Mouse (Mus musculus): ENCODE data around the gene Stx1a. TPM values are rescaled to one million over a fixed set of nuclear protein-coding genes. Genes with fewer than 3 reads are reported as not detected.

Stx1a gene
- total RNA-seq, 2 experiments from 2014 or later = 340 to 404 TPM

DNA sequence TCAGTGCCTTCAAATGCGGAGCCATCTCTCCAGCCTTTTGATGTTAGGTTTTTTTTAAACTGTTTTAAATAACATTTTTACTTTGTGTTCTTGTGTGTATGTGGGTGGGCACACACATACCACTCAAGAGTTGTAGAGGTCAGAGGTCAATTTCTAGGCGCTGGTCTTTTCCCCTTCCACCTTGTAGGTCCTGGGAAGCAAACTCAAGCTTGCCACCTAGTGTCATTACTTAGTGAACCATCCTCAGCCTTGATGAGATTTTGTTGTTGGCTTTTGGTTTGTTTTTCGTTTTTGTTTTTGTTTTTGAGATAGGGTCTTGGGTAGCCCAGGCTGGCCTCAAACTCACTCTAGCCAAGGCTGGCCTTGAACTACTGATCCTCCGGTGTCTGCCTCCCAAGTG lies 52.4 kb downstream of the Stx1a start:
- DNase-seq (ENCODE audit: low spot score in 2 of 2) = no peak
- intact Hi-C loops (cut with DNase I) = loop anchor here (5.0 kb wide), 2 partner anchors 58 to 117 kb away; no protein-coding TSS in a partner anchor

DNA sequence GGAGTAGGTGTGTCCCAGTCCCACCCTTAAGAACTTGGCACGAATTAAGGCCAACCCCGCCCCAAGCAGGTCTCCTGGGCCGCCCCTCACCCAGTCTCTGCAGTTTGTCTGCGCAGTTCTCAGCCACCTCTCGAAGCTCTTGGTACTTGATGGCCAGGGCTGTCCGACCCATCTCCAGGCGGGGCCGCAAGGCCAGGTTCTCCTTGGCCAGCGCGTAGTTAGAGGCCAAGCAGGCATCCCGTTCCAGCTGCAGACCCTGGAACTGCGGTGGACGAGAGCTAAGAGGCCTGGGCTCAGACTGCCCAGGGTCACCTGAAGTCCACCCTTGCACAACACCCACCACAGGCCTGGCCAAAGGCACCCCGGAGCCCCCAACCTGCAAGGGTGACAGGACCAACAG lies 53.1 kb downstream of the Stx1a start:
- no peak for DNase-seq (ENCODE audit: low spot score in 2 of 2)
- intact Hi-C loops (cut with DNase I) = loop anchor here (5.0 kb wide), 2 partner anchors 59 to 116 kb away; no protein-coding TSS in a partner anchor

- intact Hi-C loops (cut with DNase I) = loop anchor here (5.0 kb wide), 2 partner anchors 60 to 115 kb away; no protein-coding TSS in a partner anchor
- peak in 1 of 2 experiments; percentile 45 for DNase-seq (ENCODE audit: low spot score in 2 of 2)
Observed at GRCm38 (mm10) chr5:135076931-135077505, 53.7 kb downstream of the Stx1a start.

DNA sequence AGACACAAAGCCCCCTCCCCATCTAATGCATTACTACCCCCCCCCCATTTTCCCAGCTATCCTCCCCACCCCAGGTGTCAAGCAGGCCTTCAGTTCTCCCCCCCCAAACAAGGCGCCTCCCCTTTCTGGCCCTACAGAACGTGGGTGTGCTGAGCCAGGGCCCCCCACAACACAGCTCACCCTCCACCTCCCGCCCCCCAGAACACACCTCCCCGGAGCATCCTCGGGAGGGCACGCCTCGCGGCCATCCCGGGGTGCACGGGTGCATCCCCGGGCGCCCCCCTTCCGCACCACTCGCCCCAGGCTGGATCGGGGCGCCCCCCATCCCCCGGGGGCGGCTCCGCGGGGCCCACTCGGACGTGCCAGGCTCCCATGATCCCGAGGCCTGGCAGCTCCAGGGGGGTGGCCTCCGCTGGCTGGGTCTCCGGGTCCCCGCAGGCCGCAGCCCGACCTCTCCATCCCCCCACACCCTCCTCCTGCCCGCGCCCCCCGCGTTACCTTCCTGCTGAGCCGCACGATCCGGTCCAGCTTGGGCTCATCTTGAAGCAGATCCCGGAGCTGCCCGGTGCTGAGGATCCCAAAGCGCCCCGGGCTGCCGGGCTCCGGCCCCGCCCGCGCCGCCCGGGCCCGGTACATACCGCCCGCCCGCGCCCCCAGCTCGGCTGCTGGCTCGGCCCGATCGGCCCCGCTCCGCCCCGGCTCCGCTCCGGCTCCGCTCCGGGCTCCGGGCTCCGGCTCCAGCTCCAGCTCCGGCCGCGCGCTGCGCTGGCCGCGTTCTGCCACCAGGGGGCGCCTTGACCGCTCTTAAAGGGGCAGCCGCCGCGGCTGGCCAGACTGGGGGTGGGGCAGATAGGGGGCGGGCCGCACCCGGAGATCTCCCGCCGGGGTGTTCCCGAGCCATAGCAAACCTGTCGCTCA lies 54.5 kb downstream of the Stx1a start, which contains the start of gene Vps37d:
TSS of gene Vps37d (minus strand) at position 703 of the 918 bp plus-strand sequence.
- intact Hi-C loops (cut with DNase I) = loop anchor here (5.0 kb wide), 2 partner anchors 61 to 114 kb away; no protein-coding TSS in a partner anchor
- DNase-seq (ENCODE audit: low spot score in 2 of 2) = peak; percentile 92 to 95

- intact Hi-C loops (cut with DNase I) = loop anchor here (5.0 kb wide), 2 partner anchors 61 to 114 kb away; no protein-coding TSS in a partner anchor
- DNase-seq (ENCODE audit: low spot score in 2 of 2) = no peak
Observed at GRCm38 (mm10) chr5:135078482-135078810, 55.2 kb downstream of the Stx1a start.

DNA sequence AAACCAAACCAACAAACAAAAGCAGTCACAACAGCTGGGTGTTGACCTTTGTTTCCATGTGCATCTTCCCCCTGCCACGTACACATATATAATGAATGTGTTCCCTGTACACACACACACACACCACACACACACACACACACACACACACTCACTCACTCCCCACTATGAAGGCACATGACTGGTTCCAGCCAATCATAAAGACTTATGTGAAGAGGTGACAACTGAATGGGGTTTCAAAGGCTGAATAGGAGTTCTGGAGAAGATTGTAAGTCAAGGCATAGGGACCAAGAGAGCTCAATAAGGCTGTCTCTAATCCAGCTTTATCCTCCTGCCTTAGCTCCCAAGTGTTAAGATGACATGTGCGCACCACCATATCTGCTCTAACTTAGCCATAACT lies 56.3 kb downstream of the Stx1a start:
- DNase-seq (ENCODE audit: low spot score in 2 of 2) = no peak
- intact Hi-C loops (cut with DNase I) = loop anchor here (5.0 kb wide), 2 partner anchors 62 to 113 kb away; no protein-coding TSS in a partner anchor

GRCm38 (mm10) chr5:135080539-135080938 lies 57.3 kb downstream of the Stx1a start:
- DNase-seq (ENCODE audit: low spot score in 2 of 2) = no peak
- intact Hi-C loops (cut with DNase I) = no loop called here

GRCm38 (mm10) chr5:135086871-135087270 lies 63.6 kb downstream of the Stx1a start:
- intact Hi-C loops (cut with DNase I) = no loop called here
- DNase-seq (ENCODE audit: low spot score in 2 of 2) = no peak

- no peak for DNase-seq (ENCODE audit: low spot score in 2 of 2)
- intact Hi-C loops (cut with DNase I) = loop anchor here (10.0 kb wide), 1 partner anchor 185 kb away; the partner anchor contains the start of gene Tmem270
Observed at GRCm38 (mm10) chr5:135089653-135090052, 66.4 kb downstream of the Stx1a start, which contains the start of gene Mlxipl. Gene Mlxipl, plus strand, starts transcription at chr5:135089890.

Other genes with a start within 250 kb of the Stx1a start
- not detected for gene Tmem270, start 116.7 kb upstream of the Stx1a start, total RNA-seq (2021)
- not detected for gene Cldn13, start 108.0 kb upstream of the Stx1a start, total RNA-seq (2021)
- gene Mettl27, start 91.1 kb upstream of the Stx1a start, total RNA-seq (2021) = 10 to 100 TPM in 1 of 2 experiments, 1 to 10 TPM in 1; 9.6 to 10.9 TPM
- gene Cldn4, start 76.5 kb upstream of the Stx1a start, total RNA-seq (2021) = not detected
- gene Cldn3, start 37.3 kb upstream of the Stx1a start, total RNA-seq (2021) = under 1 TPM; 0.49 to 0.52 TPM
- gene Abhd11, start 14.3 kb upstream of the Stx1a start, total RNA-seq (2021) = 10 to 100 TPM; 31.1 to 39.2 TPM
- gene Dnajc30, start 40.7 kb downstream of the Stx1a start, total RNA-seq (2021) = 10 to 100 TPM; 40.9 to 52.1 TPM
- gene Bud23, start 41.5 kb downstream of the Stx1a start, total RNA-seq (2021) = 10 to 100 TPM; 41.0 to 50.0 TPM
- 10 to 100 TPM; 26.8 to 36.0 TPM for gene Vps37d, start 54.8 kb downstream of the Stx1a start, total RNA-seq (2021)
- 1 to 10 TPM; 2.4 to 4.7 TPM for gene Mlxipl, start 66.4 kb downstream of the Stx1a start, total RNA-seq (2021)
- 10 to 100 TPM; 28.4 to 30.8 TPM for gene Tbl2, start 126.2 kb downstream of the Stx1a start, total RNA-seq (2021)
- gene Bcl7b, start 144.8 kb downstream of the Stx1a start, total RNA-seq (2021) = 10 to 100 TPM; 54.7 to 58.3 TPM
- 10 to 100 TPM; 60.9 to 85.3 TPM for gene Baz1b, start 163.8 kb downstream of the Stx1a start, total RNA-seq (2021)
- gene Fzd9, start 227.7 kb downstream of the Stx1a start, total RNA-seq (2021) = 1 to 10 TPM; 5.1 to 6.7 TPM

Measured in left cerebral cortex, postnatal 36 days (tissue).